Comparison of ENCODE assay signal across 29 mouse cellular contexts in the genomic region with DNA sequence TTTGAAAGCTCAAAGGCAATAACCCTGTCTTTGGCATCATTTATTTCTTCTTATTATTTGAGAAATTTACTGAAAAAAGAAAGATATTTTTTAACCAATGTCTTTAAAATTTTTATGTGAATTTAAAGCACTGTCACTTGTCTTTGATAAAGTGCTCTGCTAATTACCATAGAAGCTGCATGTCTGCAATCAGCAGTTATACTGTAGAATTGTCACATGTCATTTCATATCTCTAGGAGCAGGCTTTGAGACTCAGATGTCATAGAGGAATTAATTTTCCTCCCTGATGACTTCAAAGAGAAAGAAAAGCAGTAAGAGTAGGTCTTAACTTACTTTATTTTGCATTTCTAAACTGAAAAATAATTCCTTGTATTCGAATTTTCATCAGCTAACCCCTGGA.
"Had no signal": no experiment of that assay in that cellular context is flagged by ENCODE, and none has a peak within 500 bp of the region (broad histone marks: within the 10 kb centered on the region; RNA-seq: fewer than 3 reads in every experiment).

No protein-coding gene starts in this region.

- H3K27ac ChIP-seq: heart, adult 2 months; heart, embryonic 13.5 days; heart, embryonic 15.5 days; hindbrain, embryonic 13.5 days; hindbrain, embryonic 15.5 days; hindbrain, postnatal 0 days; kidney, embryonic 15.5 days; kidney, postnatal 0 days; left cerebral cortex, adult 2 months; limb, embryonic 10.5 days; limb, embryonic 12.5 days; liver, embryonic 13.5 days; liver, embryonic 15.5 days had no signal

- H3K4me2 ChIP-seq: heart, embryonic 11.5 days; heart, embryonic 13.5 days; heart, embryonic 15.5 days; hindbrain, embryonic 13.5 days; hindbrain, embryonic 15.5 days; kidney, embryonic 15.5 days; limb, embryonic 12.5 days; liver, embryonic 11.5 days; liver, embryonic 13.5 days; liver, embryonic 15.5 days had no signal

- ATAC-seq: hindbrain, postnatal 0 days; intestine, embryonic 16.5 days had no signal

- H3K4me1 ChIP-seq: heart, embryonic 13.5 days; heart, embryonic 15.5 days; hindbrain, embryonic 13.5 days; hindbrain, embryonic 15.5 days; kidney, embryonic 15.5 days; limb, embryonic 10.5 days; limb, embryonic 12.5 days; liver, embryonic 13.5 days; liver, embryonic 15.5 days had no signal

- H3K9ac ChIP-seq: heart, embryonic 13.5 days; heart, embryonic 15.5 days; hindbrain, embryonic 13.5 days; hindbrain, embryonic 15.5 days; kidney, embryonic 15.5 days; limb, embryonic 12.5 days; liver, embryonic 13.5 days; liver, embryonic 15.5 days had no signal

- H3K27me3 ChIP-seq: heart, embryonic 13.5 days; heart, embryonic 15.5 days; hindbrain, embryonic 13.5 days; hindbrain, embryonic 15.5 days; kidney, embryonic 15.5 days; limb, embryonic 12.5 days; liver, embryonic 13.5 days; liver, embryonic 15.5 days had no signal

- H3K36me3 ChIP-seq: heart, embryonic 13.5 days; heart, embryonic 15.5 days; hindbrain, embryonic 13.5 days; hindbrain, embryonic 15.5 days; kidney, embryonic 15.5 days; limb, embryonic 10.5 days; limb, embryonic 12.5 days; liver, embryonic 13.5 days; liver, embryonic 15.5 days had no signal

- H3K9me3 ChIP-seq: heart, embryonic 13.5 days; heart, embryonic 15.5 days; hindbrain, embryonic 13.5 days; hindbrain, embryonic 15.5 days; kidney, embryonic 15.5 days; limb, embryonic 10.5 days; limb, embryonic 12.5 days; liver, embryonic 13.5 days; liver, embryonic 15.5 days had no signal

- DNase-seq: gastrocnemius, postnatal 14 days; gastrocnemius, postnatal 36 days; heart, adult 11 months; heart, adult 2 months; heart, postnatal 14 days; heart, postnatal 36 days; kidney, adult 11 months; kidney, adult 2 months; kidney, adult 9 months; kidney, postnatal 14 days; kidney, postnatal 36 days; layer of hippocampus, adult 9-11 months; layer of hippocampus, postnatal 36 days; liver; liver, embryonic 13.5 days had no signal

- H3K4me3 ChIP-seq: heart, adult 2 months; heart, embryonic 13.5 days; heart, embryonic 15.5 days; hindbrain, embryonic 13.5 days; hindbrain, embryonic 15.5 days; kidney, embryonic 15.5 days; left cerebral cortex, adult 2 months; limb, embryonic 10.5 days; limb, embryonic 12.5 days; liver, embryonic 13.5 days; liver, embryonic 15.5 days had no signal
